Mouse (Mus musculus): ENCODE data around the gene Olfr452.

Olfr452 gene

DNA sequence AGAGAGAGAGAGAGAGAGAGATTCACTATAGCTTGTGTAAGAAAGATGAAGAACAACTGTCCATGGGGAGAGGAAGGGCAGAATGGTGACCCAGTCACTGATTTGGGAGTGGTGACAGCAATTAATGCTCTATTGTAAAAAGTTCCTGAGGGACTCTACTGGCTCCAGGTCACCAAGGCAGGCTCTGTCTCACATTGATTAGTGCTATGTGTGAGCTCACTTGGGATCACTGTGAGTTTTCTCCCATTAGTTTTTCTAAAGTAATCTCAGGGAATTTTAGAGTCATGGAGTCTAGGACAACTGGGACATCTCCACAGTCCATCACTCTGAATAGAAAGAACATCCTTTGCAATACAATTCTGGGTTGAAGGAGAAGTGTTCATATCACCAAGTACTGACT is at the start of gene Olfr452:
Gene Olfr452 (plus strand): TSS at position 301 of the 400 bp plus-strand sequence.
- DNase-seq = no peak

DNA sequence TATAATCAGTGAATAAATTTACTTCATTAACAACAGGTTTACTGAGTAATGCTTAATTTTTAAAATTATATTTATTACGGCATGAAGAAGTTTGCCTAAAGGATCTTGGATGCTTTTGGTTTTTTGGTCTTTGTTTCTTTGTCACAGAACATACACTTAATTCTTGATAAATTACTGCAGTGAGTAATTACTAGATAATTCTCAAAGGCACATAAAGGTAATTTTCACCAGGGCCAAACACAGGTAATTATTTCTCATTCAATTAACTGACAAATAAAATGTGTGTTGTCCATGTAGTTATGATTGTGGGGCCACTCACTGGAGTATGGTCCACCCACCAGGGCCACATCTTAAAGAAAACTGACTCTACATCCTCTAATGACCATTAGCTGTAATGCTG is 45.8 kb upstream of the Olfr452 start, which contains the start of gene Olfr453:
Gene Olfr453 (plus strand): TSS at position 301 of the 400 bp plus-strand sequence.
- DNase-seq = no peak

DNA sequence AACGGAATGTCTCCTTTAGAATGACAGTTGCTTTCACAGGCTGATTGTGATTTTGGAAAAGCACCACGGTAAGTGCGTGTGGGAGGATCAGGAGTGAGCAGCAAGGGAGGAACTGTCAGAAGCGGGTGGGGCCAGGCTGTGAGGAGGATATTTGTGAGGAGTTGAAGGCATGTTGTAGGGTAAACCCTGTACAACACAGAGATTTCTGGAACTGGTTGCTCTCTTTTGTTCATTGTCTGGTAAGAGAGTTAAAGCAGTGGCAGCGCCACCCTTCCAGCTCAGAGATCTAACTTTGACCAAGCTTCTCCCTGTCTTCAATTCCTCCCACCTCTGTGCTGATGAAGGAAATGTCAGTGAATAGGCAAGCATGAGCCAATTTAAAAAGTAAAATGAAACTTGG is 42.6 kb upstream of the Olfr452 start:
- no peak for DNase-seq

DNA sequence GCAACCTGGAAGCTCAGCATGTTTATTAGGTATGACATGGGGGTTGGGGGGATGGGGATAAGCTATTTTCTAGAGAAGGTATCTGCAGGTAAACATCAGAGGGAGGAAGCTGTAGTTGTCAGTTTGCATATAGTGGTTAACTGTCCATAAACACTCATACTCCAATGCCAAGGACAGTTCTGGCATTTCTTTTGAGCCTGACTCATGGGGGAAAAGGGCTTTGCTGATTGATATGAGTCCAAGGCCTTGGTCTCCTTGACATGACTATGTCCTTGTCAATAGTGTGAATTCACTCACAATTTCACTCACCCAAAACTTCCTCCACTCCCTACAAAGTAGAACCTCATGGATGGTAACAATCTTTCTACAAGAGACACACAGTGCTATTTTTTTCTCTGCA is 37.0 kb upstream of the Olfr452 start:
- no peak for DNase-seq

GRCm38 (mm10) chr6:42756104-42756503 is 28.8 kb upstream of the Olfr452 start, which contains the start of gene Olfr38:
TSS of gene Olfr38 (plus strand) at chr6:42756404.
- DNase-seq = no peak

DNA sequence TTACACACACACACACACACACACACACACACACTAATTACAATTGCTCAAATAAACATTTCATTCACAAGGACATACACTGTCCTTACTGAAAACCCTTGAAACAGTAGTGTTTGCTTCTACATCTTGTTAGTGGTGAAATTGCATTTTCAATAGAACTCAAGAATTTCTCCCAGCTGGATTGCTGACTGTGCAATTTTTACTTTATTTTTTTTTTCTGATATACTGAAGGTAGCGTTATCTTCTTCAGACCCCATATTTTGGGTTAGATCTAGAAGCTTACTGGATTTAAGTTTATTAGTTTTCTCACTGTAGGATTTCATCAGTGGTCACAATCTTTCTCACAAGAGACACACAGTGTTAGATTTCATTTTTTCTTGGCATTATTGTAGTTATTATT is 7.8 kb upstream of the Olfr452 start:
- DNase-seq = no peak

- no peak for DNase-seq
These were observed 5.5 kb downstream of the Olfr452 start for GRCm38 (mm10) chr6:42790247-42790948.

DNA sequence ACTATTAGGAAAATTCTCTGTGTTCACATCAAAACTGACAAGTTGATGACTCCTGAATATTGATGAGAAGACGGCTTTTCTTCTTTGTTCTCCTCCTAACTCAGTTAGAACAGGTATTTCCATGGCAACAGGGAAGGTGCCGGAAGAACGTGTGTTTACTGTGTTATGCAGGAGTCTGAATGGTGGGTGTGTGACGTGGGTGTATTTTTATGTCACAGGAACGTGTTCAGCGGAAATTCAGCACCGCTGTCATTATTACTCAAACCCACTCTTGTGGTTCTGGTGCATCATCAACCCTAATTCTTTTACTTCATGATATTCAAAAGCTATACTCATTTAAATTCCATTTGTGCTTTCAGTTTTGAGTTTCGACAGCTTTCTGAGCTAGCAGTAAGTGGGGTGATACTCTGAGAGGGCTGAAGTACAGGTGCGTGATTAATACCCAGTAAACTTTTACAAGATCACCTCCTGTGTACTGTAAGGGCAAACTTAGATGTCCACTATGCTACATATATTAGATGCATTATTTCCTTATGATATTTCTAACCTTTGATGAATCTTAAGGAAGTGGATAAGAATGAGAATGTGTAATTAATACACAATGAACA is 6.2 kb downstream of the Olfr452 start:
- no peak for DNase-seq

- no peak for DNase-seq
These were observed 10.1 kb downstream of the Olfr452 start for GRCm38 (mm10) chr6:42794982-42795381.

- DNase-seq = no peak
These were observed 26.7 kb downstream of the Olfr452 start, which contains the start of gene Olfr450 for GRCm38 (mm10) chr6:42811639-42812038. TSS of gene Olfr450 (plus strand) at chr6:42811939.

DNA sequence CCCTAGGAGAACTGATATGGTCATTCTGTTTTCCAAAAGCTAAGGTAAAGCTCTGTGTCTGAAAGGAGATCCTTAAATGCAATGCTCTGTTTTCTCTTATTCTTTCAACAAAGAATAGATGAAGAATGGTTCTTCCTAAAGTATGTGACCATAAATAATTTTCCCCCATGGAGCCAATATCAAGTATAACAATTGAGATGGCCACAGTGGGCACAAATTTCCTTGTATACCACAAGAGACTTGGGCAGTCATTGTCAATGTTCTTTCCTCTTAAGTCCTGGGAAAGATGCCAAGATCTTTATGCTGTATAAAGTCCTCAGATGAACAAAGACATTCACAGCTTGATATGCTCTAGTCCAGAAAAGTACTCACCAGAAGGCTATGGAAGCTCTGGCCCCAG is 49.2 kb downstream of the Olfr452 start, which contains the start of gene Olfr449:
Gene Olfr449 (plus strand): TSS at position 301 of the 400 bp plus-strand sequence.
- no peak for DNase-seq
